Mouse (Mus musculus) kidney, adult 2 months (tissue): ENCODE data around the gene Smarce1. TPM values are rescaled to one million over a fixed set of nuclear protein-coding genes. Genes with fewer than 3 reads are reported as not detected.

Experiments
- DNase-seq: peaks from one replicate; pipeline ENCODE4 v3.0.0; 2021
- H3K27ac ChIP-seq: fragments of 200-500 bp; 2 replicates; pipeline ENCODE4 v1.5.1; 2012; ENCODE audit warnings: low read depth, low read length, control low read depth, inconsistent platforms; ENCODE audit not compliant: insufficient read depth
- H3K27me3 ChIP-seq: fragments of 200-500 bp; replicated peaks from 2 replicates; pipeline ENCODE4 v1.6.1; 2012; ENCODE audit warnings: mild to moderate bottlenecking, moderate library complexity, low read length, inconsistent platforms; ENCODE audit not compliant: control insufficient read depth, insufficient read depth
- H3K36me3 ChIP-seq: fragments of 200-500 bp; 2 replicates; pipeline ENCODE4 v1.6.1; 2012; ENCODE audit warnings: mild to moderate bottlenecking, moderate library complexity, low read length, inconsistent platforms; ENCODE audit not compliant: control insufficient read depth, insufficient read depth
- H3K4me1 ChIP-seq: fragments of 200-500 bp; 2 replicates; pipeline ENCODE4 v1.6.1; 2011; ENCODE audit warnings: low read length; ENCODE audit not compliant: control insufficient read depth, insufficient read depth
- H3K4me3 ChIP-seq: fragments of 200-500 bp; 2 replicates; pipeline ENCODE4 v1.5.1; 2011; ENCODE audit warnings: mild to moderate bottlenecking, low read depth, low read length, control low read depth; ENCODE audit not compliant: insufficient read depth
- CTCF ChIP-seq: fragments of 200-500 bp; conservative IDR thresholded peaks from 2 replicates; pipeline ENCODE4 v1.5.1; 2011; ENCODE audit warnings: low read depth, mild to moderate bottlenecking, control low read depth, low read length, moderate library complexity, mixed read lengths; ENCODE audit not compliant: insufficient read depth, insufficient read length
- POLR2A ChIP-seq: fragments of 200-500 bp; IDR thresholded peaks from one replicate; pipeline ENCODE4 v1.6.1; 2011; ENCODE audit warnings: low read depth, low read length, control low read depth
- WGBS: fragments of 180-500 bp; shearing (Covaris S2); methylation state at CpG from one replicate; pipeline ENCODE4 v1.1.7; 2018; 5-methylcytosine and 5-hydroxymethylcytosine counted together
- polyA plus RNA-seq: library from polyadenylated mRNA; depleted of rRNA; stranded (reverse); fragments of >200 nt; gene quantifications from 2 replicates; pipeline ENCODE4 v1.2.3, GENCODE M21; 2012

Smarce1 gene
- polyA plus RNA-seq, 1 experiment, result 18.6 TPM

GRCm38 (mm10) chr11:99211964-99212363 lies 18.9 kb downstream of the Smarce1 start:
- WGBS, result 50% methylated on average over 2 of the region's 2 CpGs
- TF ChIP-seq POLR2A, result no peak
- TF ChIP-seq CTCF, result no peak
- no peak overlapping the region for H3K4me3 ChIP-seq
- H3K27me3 ChIP-seq, result no peaks in the 10 kb centered on the region
- no peak for DNase-seq
- no peak overlapping the region for H3K27ac ChIP-seq
- no peaks in the 10 kb centered on the region for H3K4me1 ChIP-seq
- peaks cover 11% of the 10 kb centered on the region for H3K36me3 ChIP-seq

GRCm38 (mm10) chr11:99208105-99208669 lies 22.6 kb downstream of the Smarce1 start:
- no peaks in the 10 kb centered on the region for H3K27me3 ChIP-seq
- WGBS, result 82% methylated on average over 8 of the region's 8 CpGs
- TF ChIP-seq POLR2A (no peak), CTCF (no peak)
- no peak for DNase-seq
- no peak overlapping the region for H3K4me3 ChIP-seq
- no peaks in the 10 kb centered on the region for H3K4me1 ChIP-seq
- peaks cover 7% of the 10 kb centered on the region; the same call in 1 of the 2 replicates for H3K36me3 ChIP-seq
- H3K27ac ChIP-seq, result no peak overlapping the region

GRCm38 (mm10) chr11:99207449-99207848 lies 23.4 kb downstream of the Smarce1 start:
- 29% methylated on average over 2 of the region's 2 CpGs for WGBS
- peaks cover 5% of the 10 kb centered on the region; the same call in 1 of the 2 replicates for H3K36me3 ChIP-seq
- no peak for TF ChIP-seq POLR2A
- TF ChIP-seq CTCF, result no peak
- no peak overlapping the region for H3K27ac ChIP-seq
- no peaks in the 10 kb centered on the region for H3K27me3 ChIP-seq
- no peak for DNase-seq
- no peak overlapping the region for H3K4me3 ChIP-seq
- H3K4me1 ChIP-seq, result no peaks in the 10 kb centered on the region

DNA sequence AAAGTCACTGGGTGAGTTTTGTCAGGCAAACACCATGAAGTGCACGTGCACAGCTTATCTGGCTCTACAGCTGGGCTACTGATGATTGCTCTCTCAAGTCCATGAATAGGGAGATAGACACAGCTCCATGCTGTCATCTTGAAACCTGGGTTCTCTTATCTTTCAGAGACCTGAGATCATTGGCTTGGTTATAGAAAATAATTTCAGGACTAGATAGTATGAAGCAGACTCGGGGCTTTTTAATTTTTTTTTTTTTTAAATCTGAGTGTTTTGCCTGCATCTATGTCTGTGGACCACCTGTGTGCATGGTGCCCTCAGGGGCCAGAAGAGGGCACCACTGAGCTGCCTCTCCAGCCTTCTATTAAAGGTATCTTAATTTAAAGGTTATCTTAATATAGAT lies 23.9 kb downstream of the Smarce1 start:
- Histone ChIP-seq H3K4me3 (no peak overlapping the region), H3K4me1 (no peaks in the 10 kb centered on the region), H3K27ac (no peak overlapping the region), H3K36me3 (peaks cover 1% of the 10 kb centered on the region; the same call in 1 of the 2 replicates), H3K27me3 (no peaks in the 10 kb centered on the region)
- TF ChIP-seq POLR2A (no peak), CTCF (peak; percentile 59)
- DNase-seq, result peak; percentile 6
- WGBS, result 28% methylated on average over 2 of the region's 2 CpGs

DNA sequence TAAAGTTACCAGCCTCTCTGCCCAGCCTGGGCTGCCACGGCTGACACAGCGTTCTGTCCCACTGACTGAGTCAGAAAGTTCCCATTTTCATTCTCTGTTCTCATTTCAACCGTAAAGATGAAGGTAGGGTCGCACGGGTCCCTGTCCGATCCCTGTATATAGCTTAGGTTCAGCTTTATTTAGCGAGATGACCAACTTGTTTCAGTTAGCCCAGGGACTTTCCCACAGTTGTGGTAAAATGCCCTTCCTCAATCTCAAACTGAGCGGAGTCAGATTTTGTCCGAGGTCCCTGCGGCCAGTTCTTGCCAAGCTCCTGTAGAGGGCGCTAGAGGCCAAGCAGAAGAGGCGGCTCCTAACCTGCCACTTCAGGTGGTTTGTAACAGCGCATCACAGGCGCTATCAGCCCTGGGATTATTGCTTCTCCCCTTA lies 41.6 kb downstream of the Smarce1 start:
- TF ChIP-seq CTCF (peak; percentile 88), POLR2A (no peak)
- DNase-seq, result peak; percentile 50

GRCm38 (mm10) chr11:99187348-99187747 lies 43.5 kb downstream of the Smarce1 start:
- TF ChIP-seq POLR2A, result no peak
- TF ChIP-seq CTCF, result no peak
- WGBS, result 98% methylated on average over 4 of the region's 4 CpGs
- Histone ChIP-seq H3K27me3 (no peaks in the 10 kb centered on the region), H3K4me3 (no peak overlapping the region), H3K4me1 (no peaks in the 10 kb centered on the region), H3K27ac (no peak overlapping the region), H3K36me3 (no peaks in the 10 kb centered on the region)
- DNase-seq, result no peak

More for the DNA sequence above, 41.6 kb downstream of the Smarce1 start:
- H3K27ac ChIP-seq, result no peak overlapping the region
- H3K27me3 ChIP-seq, result no peaks in the 10 kb centered on the region
- no peak overlapping the region for H3K4me3 ChIP-seq
- H3K36me3 ChIP-seq, result no peaks in the 10 kb centered on the region
- H3K4me1 ChIP-seq, result no peaks in the 10 kb centered on the region
- WGBS, result 20% methylated on average over 14 of the region's 14 CpGs

GRCm38 (mm10) chr11:99186836-99187235 lies 44.0 kb downstream of the Smarce1 start:
- Histone ChIP-seq H3K27me3 (no peaks in the 10 kb centered on the region), H3K27ac (no peak overlapping the region), H3K36me3 (no peaks in the 10 kb centered on the region), H3K4me1 (no peaks in the 10 kb centered on the region), H3K4me3 (no peak overlapping the region)
- TF ChIP-seq POLR2A, result no peak
- TF ChIP-seq CTCF, result no peak
- 78% methylated on average over 2 of the region's 2 CpGs for WGBS
- DNase-seq, result no peak
